Mouse (Mus musculus) midbrain, embryonic 16.5 days (tissue): ENCODE data around the gene Megf6. TPM values are rescaled to one million over a fixed set of nuclear protein-coding genes. Genes with fewer than 3 reads are reported as not detected.

Source experiments
- ATAC-seq: fragments of 200-750 bp; cut with Nextera tagmentation; 2 replicates; pipeline ENCODE4 v1.8.0; 2017; ENCODE audit warnings: moderate TSS enrichment
- H3K27ac ChIP-seq: fragments of 300-500 bp; sonication (generic); 2 replicates; pipeline ENCODE4 v1.5.1; 2014; ENCODE audit warnings: mild to moderate bottlenecking, low read length, mixed read lengths
- H3K27me3 ChIP-seq: fragments of 300-500 bp; sonication (generic); 2 replicates; pipeline ENCODE4 v1.6.1; 2014; ENCODE audit warnings: low read depth, low read length, mixed read lengths; ENCODE audit not compliant: control insufficient read depth, insufficient read depth
- H3K36me3 ChIP-seq: fragments of 300-500 bp; sonication (generic); 2 replicates; pipeline ENCODE4 v1.6.1; 2014; ENCODE audit warnings: mild to moderate bottlenecking, low read length, moderate library complexity, mixed read lengths; ENCODE audit not compliant: control insufficient read depth, insufficient read depth
- H3K4me1 ChIP-seq: fragments of 300-500 bp; sonication (generic); 2 replicates; pipeline ENCODE4 v1.6.1; 2014; ENCODE audit warnings: mild to moderate bottlenecking, low read length, mixed read lengths; ENCODE audit not compliant: control insufficient read depth, insufficient read depth
- H3K4me2 ChIP-seq: fragments of 300-500 bp; sonication (generic); 2 replicates; pipeline ENCODE4 v1.6.1; 2014; ENCODE audit warnings: mild to moderate bottlenecking, low read length, mixed read lengths
- H3K4me3 ChIP-seq: fragments of 300-500 bp; sonication (generic); 2 replicates; pipeline ENCODE4 v1.5.1; 2014; ENCODE audit warnings: low read depth, mild to moderate bottlenecking, low read length, moderate library complexity, mixed read lengths
- H3K9ac ChIP-seq: fragments of 300-500 bp; sonication (generic); 2 replicates; pipeline ENCODE4 v1.6.1; 2014; ENCODE audit warnings: low read depth, low read length, mixed read lengths
- H3K9me3 ChIP-seq: fragments of 300-500 bp; sonication (generic); replicated peaks from 2 replicates; pipeline ENCODE4 v1.6.1; 2014; ENCODE audit warnings: mild to moderate bottlenecking, low read length, mixed read lengths; ENCODE audit not compliant: control insufficient read depth, poor library complexity, severe bottlenecking
- WGBS: fragments of 180-500 bp; shearing (Covaris S2); extraction: QIAGEN DNeasy Blood & Tissue Kit; methylation state at CpG from one replicate; pipeline ENCODE4 v1.1.7; 2014; 5-methylcytosine and 5-hydroxymethylcytosine counted together
- polyA plus RNA-seq: library from polyadenylated mRNA; unstranded; fragments of >200 nt; fragmentation: Nextera tagmentation; extraction: Ambion mirVana; gene quantifications from 2 replicates; pipeline ENCODE4 v1.2.1, GENCODE M21; 2015

The Megf6 gene
- polyA plus RNA-seq, 1 experiment from 2014 or later, result 10.6 TPM

DNA sequence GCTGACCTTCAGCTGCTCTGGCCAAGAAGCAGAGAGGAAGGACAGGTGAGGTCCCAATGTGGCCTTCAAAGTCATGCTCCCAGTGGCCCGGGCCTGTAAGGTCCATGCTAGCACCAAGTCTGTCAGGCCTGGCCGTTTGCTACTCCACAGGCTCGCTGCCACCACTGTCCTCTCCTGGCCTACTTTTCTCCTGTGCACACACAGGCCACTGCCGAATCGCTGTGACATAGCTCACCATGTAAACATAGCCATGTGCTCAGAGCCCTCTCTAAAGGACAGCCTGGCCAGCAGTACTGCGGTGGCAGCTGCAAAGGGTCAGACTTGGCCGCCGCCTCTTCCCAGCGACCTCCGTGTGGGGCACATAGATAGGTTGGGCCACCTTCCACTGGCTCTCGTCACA is 16.4 kb upstream of the Megf6 start:
- no peak overlapping the region for H3K27ac ChIP-seq
- no peak overlapping the region for H3K9ac ChIP-seq
- no peak overlapping the region for H3K4me3 ChIP-seq
- no peaks in the 10 kb centered on the region for H3K9me3 ChIP-seq
- no peaks in the 10 kb centered on the region for H3K27me3 ChIP-seq
- WGBS, result 61% methylated on average over 11 of the region's 11 CpGs
- H3K36me3 ChIP-seq, result peaks cover 32% of the 10 kb centered on the region
- peaks cover 4% of the 10 kb centered on the region for H3K4me1 ChIP-seq
- no peak overlapping the region for H3K4me2 ChIP-seq
- ATAC-seq, result no peak

GRCm38 (mm10) chr4:154156050-154156449 is 14.5 kb upstream of the Megf6 start:
- Histone ChIP-seq H3K4me1 (peaks cover 13% of the 10 kb centered on the region), H3K9me3 (no peaks in the 10 kb centered on the region), H3K36me3 (peaks cover 28% of the 10 kb centered on the region), H3K4me3 (no peak overlapping the region), H3K27ac (no peak overlapping the region), H3K27me3 (no peaks in the 10 kb centered on the region), H3K4me2 (no peak overlapping the region), H3K9ac (no peak overlapping the region)
- WGBS, result 83% methylated on average over 7 of the region's 7 CpGs
- ATAC-seq, result no peak

- H3K27ac ChIP-seq, result no peak overlapping the region
- H3K9me3 ChIP-seq, result no peaks in the 10 kb centered on the region
- no peak overlapping the region for H3K4me2 ChIP-seq
- no peak overlapping the region for H3K9ac ChIP-seq
- peaks cover 19% of the 10 kb centered on the region for H3K4me1 ChIP-seq
- peaks cover 20% of the 10 kb centered on the region; the same call in 1 of the 2 replicates for H3K36me3 ChIP-seq
- H3K4me3 ChIP-seq, result no peak overlapping the region
- no peak for ATAC-seq
- WGBS, result 93% methylated on average over 14 of the region's 14 CpGs
- H3K27me3 ChIP-seq, result no peaks in the 10 kb centered on the region
Observed at GRCm38 (mm10) chr4:154157970-154158662, 12.4 kb upstream of the Megf6 start.

DNA sequence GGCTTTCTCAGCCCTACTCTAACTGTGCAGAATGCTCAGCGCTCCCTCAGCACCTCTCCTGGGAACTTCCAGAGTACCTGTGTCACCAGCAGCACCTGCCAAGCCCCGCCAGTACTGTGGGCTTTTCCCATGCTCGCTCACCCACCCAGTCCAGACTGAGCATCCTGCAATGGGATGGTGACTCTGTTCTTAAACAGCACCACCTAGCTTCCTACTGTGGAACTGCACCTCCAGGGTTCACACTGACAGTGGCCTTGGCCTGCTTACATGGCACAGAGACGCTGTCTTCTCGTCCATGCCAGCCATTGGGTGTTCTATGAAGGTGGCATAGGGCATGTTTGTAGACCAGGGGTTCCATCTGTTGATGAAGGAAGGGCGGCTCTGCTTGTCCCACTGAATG is 11.5 kb upstream of the Megf6 start:
- H3K27ac ChIP-seq, result no peak overlapping the region
- peaks cover 19% of the 10 kb centered on the region for H3K4me1 ChIP-seq
- ATAC-seq, result no peak
- no peak overlapping the region for H3K4me3 ChIP-seq
- 15% methylated on average over 6 of the region's 6 CpGs for WGBS
- H3K27me3 ChIP-seq, result no peaks in the 10 kb centered on the region
- H3K9me3 ChIP-seq, result no peaks in the 10 kb centered on the region
- peak overlapping the region; percentile 73 for H3K4me2 ChIP-seq
- peaks cover 17% of the 10 kb centered on the region; the same call in 1 of the 2 replicates for H3K36me3 ChIP-seq
- peak overlapping the region; percentile 86; the same call in 1 of the 2 replicates for H3K9ac ChIP-seq

- 1% methylated on average over 42 of the region's 47 CpGs for WGBS
- ATAC-seq, result peak; percentile 55
- no peaks in the 10 kb centered on the region for H3K9me3 ChIP-seq
- peaks cover 19% of the 10 kb centered on the region for H3K4me1 ChIP-seq
- peak overlapping the region; percentile 73 for H3K4me2 ChIP-seq
- H3K9ac ChIP-seq, result peak overlapping the region; percentile 86
- peak overlapping the region; percentile 90 for H3K4me3 ChIP-seq
- H3K27me3 ChIP-seq, result no peaks in the 10 kb centered on the region
- peaks cover 15% of the 10 kb centered on the region; the same call in 1 of the 2 replicates for H3K36me3 ChIP-seq
- peak overlapping the region; percentile 76 for H3K27ac ChIP-seq
Observed at GRCm38 (mm10) chr4:154159961-154160537, 10.5 kb upstream of the Megf6 start.

DNA sequence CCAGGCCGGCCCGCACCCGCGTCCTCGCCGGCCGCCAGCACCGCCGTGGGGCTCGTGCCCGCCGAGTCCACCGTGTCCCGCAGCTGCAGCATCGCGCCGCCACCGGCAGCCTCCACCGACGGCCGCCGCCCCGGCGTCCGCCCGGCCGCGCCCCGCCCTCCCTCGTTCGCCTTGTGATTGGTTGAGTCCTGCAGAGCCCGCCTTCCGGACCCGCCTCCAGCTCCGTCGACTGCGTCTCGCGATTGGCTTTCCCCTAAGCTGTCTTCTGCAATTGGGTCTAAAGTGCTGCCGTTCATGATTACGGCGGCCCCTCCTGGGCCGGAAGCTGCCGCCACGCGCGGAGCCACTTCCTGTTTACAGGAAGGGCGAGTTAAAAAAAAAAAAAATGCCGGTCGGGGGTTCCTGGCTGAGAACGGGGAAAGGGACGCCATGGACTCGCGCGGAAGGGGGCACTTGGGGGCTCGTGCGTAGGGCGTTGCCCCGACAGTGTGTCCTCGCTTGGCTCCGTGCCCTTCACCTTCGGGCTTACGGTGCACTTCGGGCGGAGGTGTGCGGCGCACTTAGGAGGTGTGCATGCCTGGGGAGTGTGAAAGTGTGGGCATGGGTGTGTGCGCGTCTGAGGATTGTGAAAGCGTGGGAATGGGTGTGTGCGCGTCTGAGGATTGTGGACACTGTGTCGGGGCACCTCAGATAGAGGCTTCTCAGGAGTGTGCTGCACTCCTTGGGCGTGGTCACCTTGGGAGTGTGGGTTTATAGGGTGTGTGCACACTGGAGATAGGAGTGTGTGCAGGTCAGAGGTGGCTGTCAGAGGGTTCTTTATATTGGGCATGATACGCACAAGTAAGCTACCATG is 9.8 kb upstream of the Megf6 start, which contains the start of gene Tprgl:
Gene Tprgl (minus strand): TSS at position 129 of the 853 bp plus-strand sequence.
- Histone ChIP-seq H3K9ac (peak within 1 kb of the TSS; percentile 86), H3K4me2 (peak within 1 kb of the TSS; percentile 73), H3K27me3 (no peaks in the 10 kb centered on the region), H3K27ac (peak within 1 kb of the TSS; percentile 76), H3K9me3 (no peaks in the 10 kb centered on the region), H3K4me1 (peaks cover 19% of the 10 kb centered on the region), H3K4me3 (peak within 1 kb of the TSS; percentile 90), H3K36me3 (peaks cover 15% of the 10 kb centered on the region; the same call in 1 of the 2 replicates)
- under 1% methylated on average over 66 of the region's 75 CpGs for WGBS
- peak; percentile 97 for ATAC-seq

GRCm38 (mm10) chr4:154163296-154163695 is 7.2 kb upstream of the Megf6 start:
- no peak overlapping the region for H3K4me2 ChIP-seq
- no peak overlapping the region for H3K4me3 ChIP-seq
- WGBS, result 11% methylated on average over 7 of the region's 7 CpGs
- peaks cover 19% of the 10 kb centered on the region for H3K4me1 ChIP-seq
- H3K27ac ChIP-seq, result no peak overlapping the region
- ATAC-seq, result no peak
- H3K9ac ChIP-seq, result no peak overlapping the region
- no peaks in the 10 kb centered on the region for H3K9me3 ChIP-seq
- H3K27me3 ChIP-seq, result no peaks in the 10 kb centered on the region
- no peaks in the 10 kb centered on the region for H3K36me3 ChIP-seq

DNA sequence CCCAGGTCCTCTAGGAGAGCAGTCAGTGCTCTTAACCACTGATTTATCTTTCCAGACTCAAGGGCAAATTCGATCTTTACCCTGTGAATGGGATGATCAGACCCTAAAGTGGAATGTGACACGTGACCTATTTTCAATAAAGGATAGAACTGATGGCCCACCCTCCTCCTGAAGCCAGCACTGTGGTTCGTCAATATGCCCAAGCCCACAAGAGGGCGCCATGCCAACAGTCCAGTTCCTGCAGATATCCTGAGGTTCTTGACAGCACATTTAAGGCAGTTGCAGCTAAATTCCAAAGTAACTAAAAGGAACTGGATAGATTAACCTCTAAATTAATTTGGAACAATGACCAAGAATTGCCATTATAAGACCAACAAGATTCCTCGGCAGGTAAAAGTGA is 3.5 kb upstream of the Megf6 start:
- Histone ChIP-seq H3K27me3 (peaks cover 29% of the 10 kb centered on the region), H3K9ac (no peak overlapping the region), H3K27ac (no peak overlapping the region), H3K36me3 (no peaks in the 10 kb centered on the region), H3K4me1 (peaks cover 14% of the 10 kb centered on the region), H3K9me3 (no peaks in the 10 kb centered on the region), H3K4me3 (no peak overlapping the region), H3K4me2 (no peak overlapping the region)
- ATAC-seq, result no peak
- WGBS, result 29% methylated on average over 5 of the region's 5 CpGs
